Mouse (Mus musculus) heart, adult 11 months (tissue): ENCODE results near the gene Rufy2.

Experiments used
- DNase-seq: peaks from one replicate; pipeline ENCODE4 v3.0.0; 2022

The Rufy2 gene

DNA sequence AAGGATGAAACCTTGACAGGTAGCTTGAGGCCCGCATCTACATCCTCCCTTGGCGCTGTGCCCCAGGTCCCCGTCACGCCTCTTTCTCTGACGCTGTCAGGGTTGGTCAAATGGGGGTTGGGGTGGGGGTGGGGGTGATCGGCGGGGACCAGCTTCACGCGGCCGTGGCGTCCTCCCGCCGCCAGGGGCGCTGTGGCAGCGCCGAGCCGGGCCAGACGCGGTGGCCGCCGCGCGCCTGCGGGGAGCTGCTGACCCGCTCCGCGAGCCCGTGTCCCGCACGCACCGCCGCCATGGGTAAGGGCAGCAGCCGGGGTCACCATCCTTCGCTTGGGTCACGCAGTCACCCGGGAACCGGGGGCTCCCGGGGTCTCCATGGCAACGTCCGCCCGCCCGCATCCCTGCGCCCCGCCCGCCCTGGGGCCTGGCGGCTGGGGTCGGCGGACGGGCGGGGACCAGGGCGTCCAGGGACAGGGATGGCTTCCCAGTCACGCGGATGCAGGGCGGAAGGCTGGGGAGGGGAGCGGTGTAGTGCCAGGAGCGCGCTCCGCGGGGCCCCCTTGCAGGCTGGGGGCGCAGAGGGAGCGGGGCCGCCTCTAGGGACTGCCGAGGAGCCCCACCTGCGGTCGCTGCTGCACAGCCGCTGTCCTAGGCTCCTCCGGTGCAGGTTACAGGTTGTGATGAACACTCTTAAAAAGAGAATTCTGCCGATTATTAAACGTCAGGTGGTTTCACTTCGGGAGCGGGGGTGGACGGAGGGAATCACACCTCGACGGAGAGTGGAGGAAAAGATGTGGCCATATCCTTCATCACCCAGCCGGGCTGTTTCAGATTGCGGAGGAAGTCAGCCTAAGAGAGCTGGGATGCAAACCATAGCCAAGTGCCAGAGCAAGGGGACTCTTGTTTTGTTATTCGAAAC is at the start of gene Rufy2:
Gene Rufy2 (plus strand): TSS at position 185 of the 916 bp plus-strand sequence.
- peak; percentile 98 for DNase-seq

DNA sequence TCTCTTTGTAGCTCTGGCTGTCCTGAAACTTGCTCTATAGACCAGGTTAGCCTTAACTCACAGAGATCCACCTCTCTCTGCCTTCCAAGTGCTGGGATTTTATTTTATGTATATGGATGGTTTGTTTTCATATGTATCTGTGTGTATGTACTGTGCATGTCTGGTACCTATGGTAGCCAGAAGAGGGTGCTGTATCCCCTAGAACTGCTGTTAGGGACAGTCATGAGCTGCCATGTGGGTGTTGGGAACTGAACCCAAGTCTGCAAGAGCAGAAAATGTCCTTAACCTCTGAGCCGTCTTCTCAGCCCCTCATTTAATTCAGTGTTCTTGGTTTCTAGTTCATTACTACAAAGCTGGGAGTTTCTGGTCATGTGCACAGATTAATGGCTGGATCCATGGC is 47.6 kb upstream of the Rufy2 start:
- no peak for DNase-seq

DNA sequence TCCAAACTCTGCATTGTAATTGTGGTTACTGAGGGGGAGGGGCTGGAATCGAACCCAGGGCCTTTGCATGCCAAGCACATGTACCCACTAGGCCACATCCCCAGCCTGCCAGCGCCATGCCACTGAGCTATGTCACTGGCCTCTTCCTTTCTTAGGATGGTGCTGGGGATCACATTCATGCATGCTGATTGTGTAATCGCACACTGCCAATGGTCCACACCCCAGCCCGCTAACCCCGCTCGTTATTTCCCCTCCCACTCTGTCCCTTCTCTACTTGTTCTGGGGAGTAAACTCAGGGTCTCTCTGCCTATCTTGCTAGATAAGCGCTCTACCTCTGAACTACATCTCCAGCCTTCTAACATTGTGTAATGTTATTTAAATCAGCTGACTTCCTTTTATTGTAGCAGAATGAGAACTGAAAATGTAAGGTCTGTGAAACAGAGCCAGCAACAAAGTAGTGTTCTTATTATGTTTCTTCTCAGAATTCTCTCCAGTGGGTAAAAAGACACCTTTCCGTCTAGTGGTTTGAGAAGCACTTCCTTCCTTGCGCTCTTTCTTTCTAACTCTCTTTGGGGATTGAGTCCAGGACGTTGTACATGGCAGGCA is 34.9 kb upstream of the Rufy2 start:
- no peak for DNase-seq

DNA sequence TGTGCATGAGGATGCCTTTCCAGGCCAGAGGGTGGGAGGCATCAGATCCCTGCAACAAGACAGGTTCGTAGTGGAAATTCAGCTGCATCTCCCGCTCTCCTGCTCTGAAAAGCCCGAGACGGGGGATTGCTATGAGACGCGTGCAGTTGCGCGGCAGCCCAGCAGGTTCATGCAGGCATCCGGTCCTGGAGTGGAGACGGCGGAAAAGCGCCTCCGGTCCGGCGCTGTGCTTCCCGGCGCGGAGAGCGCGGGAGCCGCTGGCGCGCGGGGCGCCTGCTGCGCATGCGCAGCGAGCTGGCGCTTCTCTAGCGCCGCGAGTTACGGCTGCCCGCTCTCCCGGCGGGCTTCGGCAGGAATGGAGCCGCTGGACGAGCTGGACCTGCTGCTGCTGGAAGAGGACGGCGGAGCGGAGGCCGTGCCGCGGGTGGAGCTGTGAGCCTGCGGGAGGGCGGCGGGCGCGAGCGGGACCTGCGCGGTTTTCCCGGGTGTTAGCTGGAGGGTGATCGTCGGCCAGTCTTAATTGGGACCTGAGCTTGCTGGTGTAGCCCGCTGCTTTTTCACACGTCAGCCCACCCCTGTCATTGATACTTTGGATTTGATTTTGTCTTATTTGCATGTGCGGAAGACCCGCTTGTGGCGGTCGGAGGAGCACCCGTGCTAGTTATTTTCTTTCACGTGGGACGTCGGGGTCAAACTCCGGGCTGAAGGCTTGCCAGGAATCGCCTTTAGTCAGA is 33.1 kb upstream of the Rufy2 start, which contains the start of gene Dna2:
Gene Dna2 (plus strand): TSS at position 289 of the 734 bp plus-strand sequence.
- peak; percentile 97 for DNase-seq

DNA sequence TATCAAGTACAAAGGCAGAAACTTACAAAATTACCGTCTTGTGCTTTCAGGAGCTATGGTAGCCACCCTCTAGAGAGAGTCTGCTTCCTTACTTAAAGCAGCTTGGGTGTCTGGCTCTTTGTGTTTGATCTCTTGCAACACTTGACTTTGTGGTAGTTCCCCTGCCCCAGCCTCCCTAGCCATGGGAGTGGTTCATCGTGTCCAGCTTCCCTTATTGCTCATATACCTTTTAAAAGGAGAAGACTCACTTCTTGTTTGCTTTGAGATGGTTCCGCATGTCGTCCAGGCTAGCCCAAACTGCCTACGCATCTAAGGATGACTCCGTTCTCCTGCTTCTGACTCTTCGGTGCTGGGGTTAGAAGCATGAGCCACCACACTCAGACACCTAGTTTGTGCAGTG is 31.5 kb upstream of the Rufy2 start:
- DNase-seq: peak; percentile 87

DNA sequence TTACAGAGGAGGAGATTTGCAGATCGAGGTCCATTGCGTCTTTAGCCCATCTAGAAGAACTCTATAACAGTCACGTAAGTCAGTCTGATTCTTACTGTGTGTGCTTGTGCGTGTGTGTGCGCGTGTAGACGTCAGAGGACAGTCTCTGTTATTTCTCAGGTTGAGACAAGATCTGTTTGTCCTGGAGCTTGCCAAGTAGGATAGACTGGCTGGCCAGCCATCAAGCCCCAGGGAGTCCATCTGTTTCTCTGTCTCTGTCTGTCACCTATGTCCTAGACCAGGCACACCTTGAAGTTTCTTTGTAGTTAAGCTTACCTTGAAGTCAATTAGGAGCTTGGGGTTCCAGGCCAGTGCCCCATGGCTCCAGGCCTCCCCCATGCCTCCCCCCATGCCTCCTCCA is 16.1 kb upstream of the Rufy2 start:
- no peak for DNase-seq

DNA sequence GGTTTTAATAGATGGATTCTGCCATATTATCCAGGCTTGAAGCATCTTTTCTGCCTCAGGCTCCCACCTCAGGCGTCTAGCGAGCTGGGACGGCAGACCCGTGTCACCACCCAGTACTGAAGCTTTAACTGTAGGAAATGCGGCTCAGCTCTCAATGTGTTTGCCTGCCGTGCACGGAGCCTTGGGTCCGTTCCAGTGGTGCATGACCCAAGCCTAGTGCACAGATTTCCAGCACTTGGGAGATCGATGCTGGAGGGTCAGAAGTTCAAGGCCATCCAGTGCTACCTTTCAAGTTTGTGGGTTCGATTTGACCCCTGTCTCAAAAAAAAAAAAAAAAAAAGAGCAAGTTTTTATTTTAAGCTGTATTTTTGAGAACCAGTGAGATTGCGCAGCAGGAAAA is 14.2 kb upstream of the Rufy2 start:
- DNase-seq: no peak

DNA sequence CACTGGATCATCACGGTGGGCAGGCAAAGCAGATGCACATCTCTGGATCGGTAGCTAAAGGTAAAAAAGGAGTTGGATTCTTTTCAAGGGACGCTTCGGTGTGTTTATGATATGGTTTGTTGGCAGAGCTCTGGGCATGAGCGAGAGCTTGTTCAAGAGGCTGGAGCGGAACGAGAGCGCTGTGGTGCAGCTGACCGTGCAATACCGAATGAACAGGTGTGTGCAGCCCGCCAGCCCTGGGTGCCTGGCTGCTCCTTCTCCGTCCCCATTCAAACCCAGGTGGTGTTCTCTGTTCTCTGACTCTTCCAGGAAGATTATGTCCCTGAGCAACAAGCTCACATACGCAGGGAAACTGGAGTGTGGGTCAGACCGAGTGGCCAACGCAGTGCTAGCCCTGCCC is 13.7 kb upstream of the Rufy2 start:
- no peak for DNase-seq

DNA sequence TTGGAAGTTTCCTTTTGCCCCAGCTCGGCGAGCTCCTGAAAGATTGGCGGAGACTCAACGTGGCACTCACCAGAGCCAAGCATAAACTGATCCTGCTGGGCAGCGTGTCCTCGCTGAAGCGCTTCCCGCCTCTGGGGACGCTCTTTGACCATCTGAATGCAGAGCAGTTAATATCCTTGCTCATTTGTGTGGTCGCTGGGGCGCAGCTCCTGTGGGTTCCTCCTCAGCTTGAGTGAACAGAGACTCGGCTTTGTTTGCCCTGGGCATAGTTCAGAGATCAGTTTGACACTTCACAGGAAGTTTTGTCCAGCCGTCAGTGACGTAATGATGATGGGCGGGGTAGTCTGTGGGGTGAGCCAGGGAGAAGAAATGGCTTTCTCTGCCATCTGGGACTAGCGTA is 8.2 kb upstream of the Rufy2 start:
- no peak for DNase-seq

DNA sequence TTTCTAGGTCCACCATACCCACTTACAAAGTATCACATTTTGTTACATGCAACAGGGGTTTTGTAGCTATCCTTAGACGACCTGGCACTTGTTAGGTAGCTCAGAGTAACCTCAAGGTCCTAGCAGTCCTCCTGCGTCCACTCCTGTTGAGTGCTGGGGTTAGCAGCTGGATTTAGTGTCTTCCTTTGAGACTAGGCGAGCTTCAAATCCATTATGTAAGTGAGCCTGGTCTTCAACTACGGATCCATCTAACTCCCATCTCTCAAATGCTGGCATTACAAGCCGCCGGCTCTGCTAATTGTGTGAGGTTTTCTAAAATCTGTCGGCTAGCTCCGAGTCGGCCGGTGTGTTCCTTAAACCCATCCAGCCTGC is 370 bp upstream of the Rufy2 start:
- DNase-seq: no peak

DNA sequence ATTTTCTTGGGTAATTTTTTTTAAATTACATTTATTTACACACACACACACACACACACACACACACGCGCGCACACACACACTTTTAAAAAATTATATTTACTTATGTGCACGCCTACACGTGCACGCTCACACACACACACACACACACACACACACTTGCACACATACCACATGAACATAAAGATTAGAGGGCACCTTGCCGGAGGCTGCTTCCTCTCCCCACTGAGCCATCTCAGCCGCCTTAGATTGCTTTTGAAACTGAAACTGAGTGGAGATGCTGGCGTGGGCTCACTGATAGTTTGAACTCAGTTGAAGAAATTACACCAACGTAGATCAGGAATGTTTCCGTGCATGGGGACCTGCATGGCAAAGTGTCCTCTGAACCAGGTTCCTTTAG is 4.0 kb downstream of the Rufy2 start:
- DNase-seq: no peak

DNA sequence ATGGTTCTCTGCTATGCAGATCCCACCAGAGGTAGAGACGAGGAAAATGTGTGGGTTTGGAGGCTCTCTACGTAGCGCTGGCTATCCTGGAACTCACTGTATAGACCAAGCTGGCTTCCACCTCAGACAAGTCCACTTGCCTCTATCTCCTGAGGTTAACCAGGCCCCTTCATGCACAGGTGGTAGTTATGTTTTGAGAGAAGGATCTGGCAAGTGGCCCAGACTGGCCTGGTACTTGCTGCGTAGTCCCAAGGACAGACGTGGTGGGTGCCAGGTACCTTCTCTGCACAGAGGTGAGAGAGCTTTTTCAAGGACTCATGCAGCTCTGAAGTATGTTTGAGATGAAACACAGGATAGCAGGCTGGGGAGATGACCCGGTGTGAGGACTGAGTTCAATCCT is 4.5 kb downstream of the Rufy2 start:
- DNase-seq: peak; percentile 90

DNA sequence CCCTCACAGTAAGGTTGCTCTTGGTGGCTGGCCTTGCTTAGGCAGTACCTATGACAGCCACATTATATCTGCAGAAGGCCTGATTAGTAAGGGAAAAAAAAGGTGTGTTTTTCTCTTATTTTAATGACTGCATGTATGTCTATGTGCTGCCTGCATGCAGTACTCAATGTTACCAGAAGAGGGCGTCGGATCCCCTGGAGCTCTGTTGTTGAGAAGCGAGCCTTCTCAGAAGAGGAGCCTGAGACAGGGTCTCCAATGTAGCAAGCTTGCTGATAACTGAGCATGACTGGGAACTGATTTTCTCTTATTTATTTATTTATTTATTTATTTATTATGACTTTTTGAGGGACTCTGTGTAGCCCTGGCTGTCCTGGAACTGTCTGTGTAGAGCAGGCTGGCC is 7.3 kb downstream of the Rufy2 start:
- no peak for DNase-seq

DNA sequence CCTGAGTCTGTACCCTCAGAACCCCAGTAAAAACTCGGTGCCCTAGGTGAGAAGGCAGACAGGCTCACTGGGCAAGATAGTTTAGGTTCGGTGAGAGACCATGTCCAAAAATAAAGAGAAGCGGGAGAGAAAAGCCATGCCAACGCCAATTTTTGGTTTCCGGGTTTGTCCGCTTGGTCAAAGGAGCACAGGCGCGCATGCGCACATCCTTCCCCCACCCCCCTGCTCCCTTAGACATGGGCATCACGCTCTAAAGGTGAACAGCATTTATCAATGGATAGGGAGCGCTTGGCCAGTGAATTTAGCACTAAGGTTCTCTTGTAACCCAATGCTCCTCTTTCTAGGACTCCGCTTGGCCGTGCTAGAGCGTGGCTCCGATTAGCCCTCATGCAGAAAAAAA is 10.6 kb downstream of the Rufy2 start:
- DNase-seq: no peak

DNA sequence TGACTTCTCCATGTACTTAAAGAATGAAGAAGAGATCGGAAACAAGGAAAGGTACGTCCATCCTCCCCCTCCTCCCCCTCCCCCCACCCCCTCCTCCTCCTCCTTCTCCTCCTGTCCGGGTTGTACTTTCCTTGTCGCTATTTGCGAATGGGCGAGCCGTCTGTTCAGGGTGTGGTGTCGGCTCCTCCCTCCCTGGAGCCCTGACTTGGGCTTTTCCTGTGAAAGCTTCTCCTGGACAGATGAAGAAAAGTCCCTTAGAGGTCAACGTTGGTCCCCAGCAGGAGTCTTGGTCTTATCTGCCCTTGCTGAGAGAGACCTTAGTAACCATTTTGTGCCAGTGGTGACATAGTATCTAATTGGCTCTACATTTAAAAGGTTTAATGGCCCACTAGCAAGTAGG is 14.0 kb downstream of the Rufy2 start:
- DNase-seq: no peak

DNA sequence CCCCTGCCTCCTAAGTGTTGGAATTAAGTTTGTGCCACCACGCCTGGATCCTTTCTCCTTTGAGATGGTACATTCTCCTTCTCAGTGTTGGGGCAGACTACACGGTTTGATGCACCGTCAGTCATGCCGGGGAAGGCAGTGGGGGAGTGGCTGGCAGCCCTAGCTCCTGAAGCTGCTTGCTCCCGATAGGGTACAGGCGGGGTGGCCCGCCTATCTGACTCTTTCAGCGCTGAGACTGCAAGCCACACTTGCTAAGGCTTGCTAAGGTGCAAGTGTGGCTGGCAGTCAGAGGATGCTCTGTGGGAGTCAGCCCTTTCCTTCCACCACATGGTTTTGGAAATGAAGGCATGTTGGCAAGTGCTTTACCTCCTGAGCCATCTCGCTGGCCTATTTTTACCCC is 20.6 kb downstream of the Rufy2 start:
- no peak for DNase-seq

DNA sequence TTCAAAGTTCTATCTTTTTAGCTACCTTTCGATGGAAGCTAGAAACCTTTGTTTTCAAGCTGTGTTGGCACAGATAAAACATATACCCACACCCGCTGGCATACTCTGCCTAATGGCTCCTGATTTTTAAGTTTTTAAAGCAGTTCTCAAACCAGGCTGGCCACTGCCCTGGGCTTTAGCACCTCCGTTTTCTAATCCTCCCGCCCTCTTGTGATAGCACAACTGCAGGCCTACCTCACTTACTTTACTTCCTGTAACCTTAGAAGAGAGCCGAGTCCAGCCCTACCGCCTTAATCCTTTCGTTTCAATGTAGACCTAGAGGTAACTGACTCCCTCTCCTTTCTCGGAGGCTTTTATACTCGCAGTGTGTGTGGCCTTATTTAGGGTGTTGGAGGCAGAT is 23.2 kb downstream of the Rufy2 start:
- peak; percentile 72 for DNase-seq

DNA sequence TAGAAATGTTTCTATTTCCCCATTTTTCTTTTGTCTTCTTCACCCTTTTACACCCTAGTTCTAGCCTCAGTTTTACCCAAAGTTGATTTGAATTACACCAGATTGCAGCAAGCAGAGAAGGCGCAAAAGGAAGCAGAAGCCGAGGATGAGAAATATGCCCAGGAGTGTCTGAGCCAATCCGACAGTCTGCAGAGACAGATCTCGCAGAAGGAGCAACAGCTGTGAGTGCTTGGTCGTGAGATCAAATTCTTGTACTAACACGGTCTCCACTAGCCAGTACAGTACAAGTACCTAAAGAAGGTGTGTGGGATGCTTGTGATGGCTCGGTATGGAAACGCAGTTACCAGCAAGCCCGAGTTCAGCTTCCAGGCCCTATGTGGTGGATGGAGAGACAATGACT is 24.5 kb downstream of the Rufy2 start:
- DNase-seq: peak; percentile 86

DNA sequence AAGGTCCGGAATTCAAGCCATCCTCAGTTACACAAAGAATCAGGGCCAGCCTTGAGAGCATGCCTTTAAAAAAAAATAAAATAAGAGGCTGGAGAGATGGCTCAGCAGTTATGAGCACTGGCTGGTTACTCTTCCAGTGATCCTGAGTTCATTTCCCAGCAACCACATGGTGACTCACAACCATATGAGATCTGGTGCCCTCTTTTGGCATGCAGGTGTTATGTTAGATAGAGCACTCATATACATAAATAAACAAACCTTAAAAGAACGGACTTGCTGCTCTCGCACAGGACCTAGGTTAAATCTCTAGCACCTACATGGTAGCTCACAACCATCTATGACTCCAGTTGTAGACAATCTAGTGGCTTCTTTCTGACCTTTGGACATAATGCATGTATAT is 28.2 kb downstream of the Rufy2 start:
- DNase-seq: peak; percentile 63

DNA sequence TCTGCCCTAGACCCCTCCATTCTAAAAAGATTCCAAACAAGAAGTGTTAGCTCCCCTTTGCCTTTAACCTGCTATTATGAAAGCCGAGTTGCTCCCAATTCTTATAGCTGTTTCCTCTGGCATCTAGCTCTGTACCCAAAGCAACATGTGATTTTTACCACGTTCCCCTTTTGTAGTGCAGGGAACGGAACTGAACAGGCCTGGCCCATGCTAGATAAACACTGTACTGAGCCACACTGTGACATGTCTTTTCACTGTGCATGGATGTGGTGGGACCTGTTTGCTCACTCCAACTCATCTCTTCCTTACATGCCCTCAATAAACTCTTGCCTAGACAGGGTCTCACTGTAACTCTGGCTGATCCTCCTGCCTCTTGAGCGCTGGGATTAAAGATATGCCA is 30.2 kb downstream of the Rufy2 start:
- DNase-seq: peak; percentile 68

DNA sequence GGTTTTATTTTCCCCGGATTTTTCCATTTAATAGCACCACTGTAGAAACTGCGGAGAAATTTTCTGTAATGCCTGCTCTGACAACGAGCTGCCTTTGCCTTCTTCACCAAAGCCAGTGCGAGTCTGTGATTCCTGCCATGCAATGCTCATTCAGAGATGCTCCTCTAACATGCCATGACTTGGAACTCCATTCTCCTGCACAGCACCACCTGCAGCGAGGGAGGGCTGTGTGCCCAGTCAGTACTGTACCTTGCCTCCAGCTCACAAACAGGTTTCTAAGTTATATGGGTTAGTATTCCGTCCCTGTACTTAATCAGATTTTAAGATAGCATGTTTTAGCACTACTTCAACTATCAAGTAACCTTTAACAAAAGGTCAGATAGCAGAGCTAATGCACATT is 31.5 kb downstream of the Rufy2 start:
- no peak for DNase-seq

DNA sequence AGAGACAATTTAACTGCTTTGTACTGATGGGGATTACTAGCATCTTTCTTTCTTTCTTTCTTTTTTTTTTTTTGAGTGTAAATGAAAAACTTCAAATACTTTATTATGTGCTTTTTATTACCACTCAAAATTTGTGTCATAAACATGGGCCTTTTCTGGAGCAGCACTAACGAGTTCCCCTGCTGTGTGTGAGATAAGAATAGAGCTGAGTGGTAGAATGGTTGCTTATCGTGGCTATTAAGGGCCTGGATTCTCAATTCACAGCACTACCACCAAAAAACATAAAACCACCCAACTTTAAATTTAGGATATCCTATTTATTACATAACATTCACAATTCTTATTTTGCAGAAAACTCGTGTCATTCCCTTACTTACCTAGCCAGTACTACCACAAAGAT is 33.5 kb downstream of the Rufy2 start:
- no peak for DNase-seq

DNA sequence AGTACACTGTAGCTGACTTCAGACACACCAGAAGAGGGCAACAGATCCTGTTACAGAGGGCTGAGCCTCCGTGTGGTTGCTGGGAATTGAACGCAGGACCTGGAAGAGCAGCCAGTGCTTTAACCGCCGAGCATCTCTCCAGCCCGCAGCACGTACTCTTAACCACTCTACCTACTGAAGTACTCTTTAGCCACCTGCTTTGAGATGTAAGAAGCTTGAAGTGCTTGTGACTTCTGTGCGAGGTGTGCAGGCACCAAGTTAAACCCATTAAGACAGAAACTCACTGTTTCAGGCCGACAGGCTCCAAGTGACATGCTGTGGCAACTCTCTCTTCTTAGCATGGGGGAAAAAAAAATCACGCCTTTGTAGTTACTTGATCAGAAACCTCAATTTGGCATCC is 34.1 kb downstream of the Rufy2 start:
- no peak for DNase-seq

DNA sequence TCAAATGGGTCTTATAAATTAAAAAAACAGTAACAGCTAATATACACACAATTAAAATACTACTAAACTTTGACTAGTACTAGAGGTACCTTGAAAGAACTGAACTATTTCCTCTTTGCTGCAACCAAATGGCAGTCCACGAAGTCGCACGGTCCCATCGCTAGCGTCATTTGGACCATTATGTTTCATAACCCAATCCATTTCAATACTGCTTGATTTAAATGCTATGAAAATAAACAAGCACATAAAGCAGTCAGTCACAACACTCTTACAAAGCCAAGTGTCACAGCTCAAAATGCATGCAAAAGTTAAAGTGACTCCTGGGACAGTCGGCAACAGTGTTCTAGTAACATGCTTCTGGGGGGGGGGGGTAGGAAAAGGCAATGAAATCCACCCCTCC is 39.3 kb downstream of the Rufy2 start:
- peak; percentile 64 for DNase-seq
